Mouse (Mus musculus) thymus, postnatal 4 days (tissue): ENCODE measurements around the gene Agtpbp1.
"Not testable (repeated sequence)": the region's sequence is repeated elsewhere in the genome, so short reads cannot be mapped to it uniquely, and the experiment has no call there.

ENCODE experiments used
- DNase-seq: peaks from one replicate; pipeline ENCODE4 v3.0.0; 2021

Agtpbp1 gene

DNA sequence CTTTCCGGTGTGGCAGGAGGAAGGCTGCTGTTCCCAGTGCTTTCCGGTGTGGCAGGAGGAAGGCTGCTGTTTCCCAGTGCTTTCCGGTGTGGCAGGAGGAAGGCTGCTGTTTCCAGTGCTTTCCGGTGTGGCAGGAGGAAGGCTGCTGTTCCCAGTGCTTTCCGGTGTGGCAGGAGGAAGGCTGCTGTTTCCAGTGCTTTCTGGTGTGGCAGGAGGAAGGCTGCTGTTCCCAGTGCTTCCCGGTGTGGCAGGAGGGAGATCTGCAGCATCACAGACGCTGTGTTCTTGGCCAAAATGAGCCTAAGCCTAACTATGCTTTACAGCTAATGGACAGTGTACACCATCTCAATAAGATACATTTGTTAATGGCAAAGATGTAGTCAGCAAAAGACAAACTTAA is 107.1 kb downstream of the Agtpbp1 start:
- not testable (repeated sequence) for DNase-seq

DNA sequence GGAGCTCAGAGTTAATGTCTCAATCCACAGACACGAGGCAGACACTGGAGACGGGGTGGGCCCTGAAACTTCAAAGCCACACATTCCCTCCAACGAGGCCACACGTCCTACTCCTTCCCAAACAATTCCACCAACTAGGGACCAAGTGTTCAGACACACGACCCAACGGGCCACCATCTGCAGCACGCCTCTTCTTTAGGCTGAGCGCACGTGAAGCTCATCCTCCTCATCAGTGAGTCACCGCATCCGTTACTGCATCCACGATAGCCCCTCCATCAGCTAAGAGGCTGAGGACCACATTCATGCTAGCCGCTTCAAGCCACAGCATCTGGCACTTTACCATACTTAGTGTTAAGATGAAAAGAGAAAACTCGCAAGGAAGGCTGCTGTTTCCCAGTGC is 107.6 kb downstream of the Agtpbp1 start:
- no peak for DNase-seq

DNA sequence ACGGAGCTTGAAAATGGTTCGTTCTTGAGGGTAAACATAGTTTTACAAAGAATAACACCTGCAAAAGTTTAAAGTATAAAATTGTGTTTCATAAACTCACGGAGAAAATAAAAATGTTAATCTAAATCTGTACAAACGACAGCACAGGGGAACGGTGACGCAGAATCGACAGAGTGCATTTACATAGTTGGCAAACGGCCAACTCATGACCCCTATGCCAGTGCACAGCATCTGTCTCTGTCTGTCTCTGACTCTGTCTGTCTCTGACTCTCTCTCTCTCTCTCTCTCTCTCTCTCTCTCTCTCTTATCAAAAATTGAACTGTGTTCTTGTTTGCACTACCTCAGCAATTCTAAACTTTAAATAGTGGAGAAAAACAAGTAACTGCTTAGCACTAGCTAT is 110.1 kb downstream of the Agtpbp1 start:
- DNase-seq = no peak

DNA sequence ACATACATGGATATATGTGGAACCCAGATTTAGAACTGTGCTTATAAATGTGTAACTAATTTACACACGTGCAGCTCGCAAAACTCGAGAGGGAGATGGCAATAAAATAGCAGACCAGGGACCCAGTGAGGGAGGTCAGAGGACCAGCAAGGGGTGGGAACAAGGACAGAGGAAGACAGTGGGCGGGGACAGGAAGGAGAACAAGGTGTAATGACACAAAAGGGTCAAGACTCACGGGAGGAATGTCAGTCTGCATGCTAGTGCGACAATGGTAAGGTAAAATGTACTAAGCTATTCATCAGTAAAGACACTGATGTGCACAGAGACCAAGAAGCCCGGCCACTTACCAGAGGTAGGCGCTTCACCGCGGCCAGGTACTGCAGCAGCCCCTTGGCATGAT is 111.7 kb downstream of the Agtpbp1 start:
- DNase-seq = no peak

DNA sequence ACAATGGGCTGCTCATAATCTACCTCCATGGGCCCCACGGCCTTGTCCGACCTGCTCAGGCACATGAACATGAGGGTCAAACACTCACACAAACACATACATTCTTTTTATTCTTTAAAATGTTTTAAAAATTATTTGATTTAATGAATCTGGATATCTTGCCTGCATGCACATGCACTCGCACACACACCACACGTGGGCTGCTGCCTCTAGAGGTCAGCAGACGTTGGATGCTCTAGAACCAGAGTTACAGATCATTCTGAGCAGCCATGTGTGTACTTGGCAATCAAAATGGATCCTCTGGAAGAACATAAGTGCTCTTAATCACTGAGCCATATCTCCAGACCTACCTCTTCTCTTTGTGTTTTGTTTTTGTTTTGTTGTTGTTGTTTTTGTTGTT is 112.8 kb downstream of the Agtpbp1 start:
- DNase-seq = peak; percentile 45

DNA sequence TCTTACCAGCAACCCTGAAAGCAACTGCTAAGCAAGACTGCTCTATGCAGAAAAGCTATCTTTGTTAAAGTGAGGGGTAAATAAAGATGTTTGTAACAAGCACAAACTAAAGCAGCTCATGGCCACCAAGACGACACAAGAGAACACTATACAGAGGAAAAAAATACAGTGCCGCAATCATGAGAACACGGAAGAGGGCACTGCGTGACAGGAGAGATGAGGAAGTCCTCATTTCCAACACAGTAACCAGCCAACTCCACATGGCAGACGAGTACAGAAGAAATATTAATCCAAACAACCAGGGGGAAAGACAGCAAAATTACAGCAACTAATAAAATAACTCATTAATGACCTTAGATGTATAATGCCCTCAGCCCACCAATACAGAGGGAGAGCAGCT is 115.3 kb downstream of the Agtpbp1 start:
- DNase-seq = no peak

DNA sequence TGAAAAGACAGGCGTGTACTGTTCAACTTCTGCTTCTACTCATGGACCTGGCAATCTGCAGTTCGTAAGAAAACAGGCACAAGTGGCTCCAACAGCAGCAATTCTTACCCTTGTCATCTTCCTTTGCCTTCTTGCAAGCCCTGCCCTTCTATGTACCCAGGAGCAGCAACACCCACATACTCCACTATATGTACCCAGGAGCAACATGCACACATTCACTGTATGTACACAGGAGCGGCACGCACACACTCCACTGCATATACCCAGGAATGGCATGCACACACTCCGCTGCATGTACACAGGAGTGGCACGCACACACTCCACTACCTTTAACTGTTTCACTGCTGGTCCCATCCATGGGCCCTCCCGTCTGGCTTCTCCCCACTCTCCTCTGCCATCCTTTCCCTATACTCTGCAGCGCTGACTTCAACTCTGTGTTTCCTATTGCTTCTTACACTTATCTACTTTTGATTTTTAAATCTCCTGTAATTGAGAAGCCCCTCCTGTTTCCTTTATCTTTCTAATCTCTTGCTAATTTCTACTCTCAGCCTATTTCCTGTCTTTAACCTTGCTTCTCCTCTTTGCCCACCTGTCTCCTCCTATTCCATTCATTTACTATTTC is 116.7 kb downstream of the Agtpbp1 start:
- no peak for DNase-seq

DNA sequence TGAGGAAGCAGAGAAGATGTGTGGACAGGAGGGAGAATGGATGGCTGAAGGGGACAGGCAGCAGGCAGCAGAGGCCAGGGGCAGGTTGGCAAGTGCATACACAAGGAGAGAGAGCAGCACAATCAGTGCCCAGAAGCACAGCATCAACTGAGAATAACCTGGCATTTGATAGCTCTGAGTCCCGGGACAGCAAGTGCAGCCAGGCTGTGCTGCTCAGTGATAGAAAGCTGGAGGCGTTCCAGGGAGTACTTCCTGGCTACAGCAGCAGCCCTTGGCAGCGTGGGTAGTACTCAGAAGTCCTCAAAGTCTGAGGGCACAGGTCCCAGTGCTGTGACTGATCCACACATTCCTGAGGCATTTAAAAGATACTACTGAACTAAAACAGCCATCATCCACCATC is 117.4 kb downstream of the Agtpbp1 start:
- DNase-seq = no peak

DNA sequence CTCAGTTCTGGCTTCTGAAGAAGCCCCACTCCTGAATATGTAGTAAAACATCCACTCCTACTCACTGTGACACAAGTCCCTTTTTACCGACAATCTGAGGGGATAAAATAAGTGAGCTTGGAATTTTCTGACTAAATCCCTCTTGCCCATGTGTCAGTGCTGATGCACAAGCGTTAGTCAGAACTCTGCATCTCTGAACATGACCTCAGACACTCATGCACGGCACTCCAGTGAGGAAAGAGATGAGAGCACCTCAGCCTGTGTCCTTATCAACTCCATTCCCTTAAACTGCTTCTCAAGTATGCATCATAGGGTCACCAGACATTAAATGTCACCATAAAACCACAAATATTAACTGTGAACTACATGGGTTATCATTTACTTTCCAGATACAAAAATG is 124.1 kb downstream of the Agtpbp1 start:
- no peak for DNase-seq

DNA sequence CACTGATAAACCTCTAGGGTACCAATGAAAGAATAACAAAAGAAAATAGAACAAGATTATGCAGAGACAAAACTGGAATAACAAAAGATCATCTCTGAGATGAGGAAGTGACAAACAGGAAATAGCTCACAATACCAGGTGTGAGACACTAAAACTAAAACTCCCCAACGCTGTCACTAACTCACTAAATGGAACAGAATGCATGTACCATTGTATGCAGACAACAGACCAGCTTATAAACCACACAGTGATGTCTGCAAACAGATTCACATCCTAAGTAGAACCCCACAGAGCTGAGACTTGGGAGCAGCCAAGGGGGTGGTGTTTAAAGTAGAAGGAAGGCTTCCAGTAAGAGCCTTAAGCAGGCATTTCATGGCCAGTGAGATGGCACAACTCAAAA is 128.8 kb downstream of the Agtpbp1 start:
- peak; percentile 24 for DNase-seq

DNA sequence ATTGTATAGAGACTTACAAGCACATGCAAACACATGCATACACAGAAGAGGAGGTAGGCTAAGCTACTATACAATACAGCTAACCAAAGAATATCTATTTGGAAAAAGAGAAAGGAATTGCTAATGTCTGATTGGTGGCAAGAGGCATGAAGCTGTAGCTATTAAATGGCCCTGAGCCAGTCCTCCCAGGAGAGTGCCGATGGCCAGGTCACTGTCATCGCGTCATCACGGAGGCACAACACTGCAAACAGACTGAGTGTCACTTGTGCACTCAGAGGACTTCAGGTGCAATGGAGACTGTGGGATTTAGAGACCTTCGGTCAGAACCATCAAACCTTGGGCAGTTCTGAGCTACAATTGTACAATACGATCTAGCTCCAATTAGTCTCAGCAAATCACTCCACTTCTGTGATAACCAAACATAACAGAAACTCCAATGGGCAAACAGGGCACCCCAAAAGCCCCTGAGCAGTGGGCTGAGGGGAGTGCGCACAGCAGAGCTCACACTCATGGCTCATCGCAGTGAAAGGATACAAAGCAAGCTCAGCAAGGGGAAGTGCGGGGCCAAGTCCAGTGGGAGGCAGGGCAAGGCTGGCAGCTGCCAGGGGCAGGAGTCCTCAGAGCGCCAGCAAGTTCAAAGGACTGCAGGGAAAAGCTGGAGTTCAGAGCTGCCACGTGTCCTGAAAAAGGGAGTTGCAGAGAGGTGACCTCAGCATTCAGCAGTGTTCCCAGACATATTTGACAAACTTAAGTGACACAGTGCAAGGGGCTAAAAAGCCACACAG is 130.8 kb downstream of the Agtpbp1 start:
- no peak for DNase-seq

DNA sequence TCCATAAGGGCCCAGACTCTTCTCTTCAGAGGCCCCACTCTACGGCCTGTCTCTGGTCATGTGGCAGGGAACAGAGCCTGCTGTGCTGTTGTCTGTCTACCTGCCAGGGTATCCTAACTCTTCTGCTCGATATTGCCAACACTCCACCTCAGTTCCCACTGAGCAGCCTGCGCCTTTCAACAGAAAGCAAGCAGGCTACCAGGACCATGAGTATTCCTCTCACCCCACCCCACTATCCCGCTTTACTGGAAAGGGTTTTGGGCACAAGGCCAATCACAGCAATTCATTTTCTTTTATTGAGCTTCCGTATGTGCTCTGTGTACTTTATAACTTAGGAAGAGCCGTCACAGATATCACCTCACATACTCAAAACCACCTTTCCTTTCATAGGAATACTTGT is 131.4 kb downstream of the Agtpbp1 start:
- DNase-seq = no peak

DNA sequence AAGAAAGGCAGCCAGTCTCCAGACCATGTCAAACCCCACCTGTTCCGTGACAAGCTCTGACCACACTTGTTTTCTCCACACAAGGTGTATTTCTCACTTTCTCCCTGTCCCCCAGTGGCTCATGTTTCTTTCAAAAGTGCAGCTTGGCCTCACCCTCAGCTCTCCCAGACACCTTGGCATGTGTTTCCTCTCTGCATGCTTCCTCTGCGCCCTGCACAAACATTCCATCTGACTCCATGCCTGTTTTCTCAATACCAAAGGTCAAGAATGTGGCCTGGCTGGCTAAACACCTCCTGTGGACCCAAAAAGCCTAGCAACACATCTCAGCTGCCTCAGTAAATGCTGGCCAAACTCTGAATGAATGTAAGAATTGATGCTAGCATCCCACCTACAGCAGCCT is 132.0 kb downstream of the Agtpbp1 start:
- DNase-seq = no peak

DNA sequence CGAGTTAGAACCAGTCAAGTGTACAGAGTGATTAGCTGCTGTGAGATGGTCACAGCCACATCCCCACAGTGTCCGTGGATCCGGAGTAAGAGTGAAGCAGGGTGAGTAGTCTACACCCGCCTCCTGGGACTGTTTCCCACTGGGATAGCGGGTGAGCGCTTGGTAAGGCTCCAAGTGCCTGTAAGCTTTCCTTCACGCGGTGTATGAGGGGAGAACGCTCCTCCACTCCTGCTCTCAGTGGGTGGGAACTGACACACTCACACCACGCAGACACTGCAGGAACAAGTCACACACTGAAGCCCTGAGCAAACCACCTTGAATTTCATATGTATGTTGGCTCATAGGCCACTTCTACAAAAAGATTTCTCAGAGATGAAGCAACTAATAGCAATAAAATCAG is 134.2 kb downstream of the Agtpbp1 start:
- DNase-seq = no peak

DNA sequence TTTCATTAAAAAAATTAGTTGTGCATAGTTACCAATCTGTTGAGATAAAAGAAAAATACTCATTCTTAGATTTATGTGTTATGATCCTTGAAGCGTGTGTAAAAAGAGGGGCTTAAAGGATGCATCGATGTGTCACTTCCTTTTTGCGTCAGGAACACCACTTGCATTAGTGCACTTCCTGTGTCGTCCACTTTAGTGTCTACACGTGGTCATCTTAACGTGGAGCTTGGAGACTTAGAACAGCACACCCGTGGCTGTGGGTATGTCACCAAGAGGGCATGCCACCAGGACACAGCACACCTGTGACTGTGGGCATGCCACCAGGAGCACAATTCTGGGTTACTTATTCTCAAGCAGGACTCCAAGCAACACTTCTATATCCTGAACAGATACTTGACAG is 137.9 kb downstream of the Agtpbp1 start:
- DNase-seq = no peak

DNA sequence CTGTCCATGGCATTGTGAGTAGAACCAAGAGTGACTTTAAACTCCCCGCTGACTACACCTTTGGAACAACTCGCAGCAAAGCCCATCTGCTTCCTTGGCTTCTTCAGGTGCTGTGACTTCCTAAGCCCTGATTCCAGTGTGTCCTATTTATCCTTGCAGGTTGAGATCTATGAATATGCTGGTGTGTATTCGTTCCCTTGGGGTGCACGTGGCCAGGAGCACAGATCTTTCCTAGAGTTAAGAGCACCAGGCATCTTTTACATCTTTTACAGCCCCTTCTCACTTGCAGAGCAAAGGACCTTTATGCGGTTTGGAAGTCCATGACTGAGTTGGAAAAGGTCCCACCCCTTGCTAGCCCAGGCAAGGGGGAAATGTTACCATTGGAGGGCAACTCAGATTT is 139.8 kb downstream of the Agtpbp1 start:
- DNase-seq = no peak

DNA sequence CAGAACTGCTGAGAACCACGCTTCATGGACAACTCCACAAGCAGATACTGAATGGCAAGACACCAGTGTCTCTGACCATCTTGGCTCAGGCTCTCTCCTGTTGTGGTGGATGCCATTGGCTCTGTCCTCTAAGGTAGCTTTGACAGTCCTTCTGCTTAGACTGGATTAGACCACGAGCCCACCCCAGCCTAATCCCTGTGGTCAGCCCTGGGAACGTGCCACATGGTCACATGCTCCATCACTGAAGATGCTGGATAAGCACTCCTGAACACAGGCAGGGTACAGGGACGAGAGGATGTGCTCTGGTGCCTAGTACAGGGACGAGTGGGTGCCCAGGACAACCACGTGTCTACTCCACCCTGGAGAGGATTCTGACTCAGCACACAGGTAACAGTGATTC is 140.7 kb downstream of the Agtpbp1 start:
- no peak for DNase-seq

DNA sequence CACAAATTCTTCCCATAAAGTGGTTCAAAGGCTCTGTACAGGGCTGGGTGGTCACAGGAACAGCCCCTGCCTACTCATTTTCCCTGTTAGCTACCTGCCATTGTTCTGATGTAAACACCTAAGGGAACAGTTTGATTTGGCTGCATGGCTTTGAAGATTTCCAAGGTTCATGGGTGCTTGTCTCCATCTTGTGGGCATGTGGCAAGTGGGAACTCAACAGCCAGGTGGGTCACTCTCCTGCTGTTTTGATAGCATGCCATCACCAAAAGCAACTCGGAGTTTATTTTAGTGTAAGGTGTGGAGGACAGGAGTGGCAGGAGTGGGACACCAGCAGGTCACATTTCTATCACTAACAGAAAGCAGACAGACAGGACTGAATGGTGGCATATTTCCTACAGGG is 145.3 kb downstream of the Agtpbp1 start:
- DNase-seq = no peak

DNA sequence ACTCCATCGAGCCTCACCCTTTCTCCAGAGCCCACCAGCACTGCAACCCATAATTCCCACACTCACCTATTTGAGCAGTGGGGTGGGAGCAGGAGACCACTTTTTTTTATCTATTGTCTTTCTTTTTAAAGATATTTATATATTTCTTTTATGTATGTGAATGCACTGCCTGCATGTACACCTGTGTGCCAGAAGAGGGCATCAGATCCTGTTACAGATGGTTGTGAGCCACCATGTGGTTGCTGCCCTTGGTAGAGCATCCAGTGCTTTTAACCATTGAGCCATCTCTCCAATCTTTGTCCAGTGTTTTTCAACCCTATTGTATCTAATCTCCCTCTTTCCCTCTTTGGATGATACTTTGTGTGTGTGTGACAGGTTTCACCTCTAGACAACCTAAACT is 150.5 kb downstream of the Agtpbp1 start:
- DNase-seq = no peak

DNA sequence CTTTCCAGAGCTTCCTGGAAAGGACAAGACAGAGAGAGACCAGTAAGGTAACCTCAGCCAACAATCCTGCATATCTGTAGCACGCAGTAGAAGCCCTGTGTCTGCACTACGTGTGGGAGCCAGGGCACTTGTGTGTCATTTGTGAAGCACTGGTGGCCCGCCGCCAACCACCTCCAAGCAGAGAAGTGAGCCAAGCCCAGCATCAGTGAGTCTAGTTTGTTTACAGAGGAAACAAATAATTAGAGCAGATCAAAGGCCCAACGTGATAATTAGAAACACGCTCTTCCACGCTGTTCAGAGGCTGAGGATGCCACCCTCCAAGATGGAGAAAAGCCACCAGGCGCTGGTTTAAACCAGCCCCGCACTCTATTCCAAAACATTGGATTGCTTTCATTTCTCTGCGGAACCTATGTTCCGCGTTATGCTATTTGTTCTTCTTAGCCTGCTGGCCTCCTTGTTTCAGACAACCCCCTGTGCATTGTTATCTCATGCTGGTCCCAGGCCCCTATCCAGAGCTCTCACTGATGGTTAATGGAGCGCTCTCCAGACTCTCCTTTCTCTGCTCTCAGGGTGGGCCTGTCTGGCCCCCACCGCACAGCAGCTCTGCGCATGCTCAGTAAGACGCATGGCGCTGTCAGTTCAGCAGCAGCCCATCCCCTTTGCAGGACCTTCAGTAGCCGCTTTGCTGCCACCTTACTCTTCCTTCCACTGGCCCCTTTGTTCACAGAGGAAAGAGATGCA is 153.7 kb downstream of the Agtpbp1 start:
- no peak for DNase-seq

DNA sequence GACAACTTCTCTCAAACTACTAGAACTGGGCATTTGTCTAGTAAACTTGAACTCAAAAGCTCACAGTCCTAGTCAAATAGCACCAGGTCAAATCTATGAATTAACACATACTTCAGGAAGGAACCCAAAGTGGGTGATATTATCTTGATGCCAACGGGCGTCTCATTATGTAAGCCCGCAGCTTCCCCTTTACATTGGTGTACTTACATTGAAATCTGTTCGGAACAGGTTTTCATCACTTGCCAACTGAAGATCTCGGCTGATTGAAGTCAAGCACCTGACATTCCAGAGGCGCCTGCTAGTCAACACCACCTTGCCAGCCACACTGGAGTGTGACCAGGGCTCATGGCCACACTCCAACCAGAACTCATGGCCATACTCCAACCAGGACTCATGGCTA is 155.7 kb downstream of the Agtpbp1 start:
- no peak for DNase-seq

DNA sequence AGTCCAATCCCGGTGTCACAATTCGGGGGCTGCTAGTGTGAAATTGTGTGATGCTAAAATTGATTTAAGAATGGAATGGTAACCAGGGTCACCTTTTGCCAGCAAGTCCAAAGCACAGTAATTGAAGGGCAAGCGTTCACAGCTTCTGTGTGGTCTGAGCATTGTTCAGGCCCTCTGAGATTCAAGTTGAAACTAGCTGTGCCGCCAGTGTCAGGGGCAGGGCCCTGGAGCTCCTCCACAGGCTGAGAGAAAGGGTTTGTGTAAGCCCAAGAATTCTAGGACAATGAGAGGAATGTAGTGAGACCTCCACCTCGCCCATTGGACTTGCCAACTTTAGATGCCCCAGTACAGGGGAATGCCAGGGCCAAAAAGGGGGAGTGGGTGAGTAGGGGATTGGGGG is 161.2 kb downstream of the Agtpbp1 start:
- no peak for DNase-seq

DNA sequence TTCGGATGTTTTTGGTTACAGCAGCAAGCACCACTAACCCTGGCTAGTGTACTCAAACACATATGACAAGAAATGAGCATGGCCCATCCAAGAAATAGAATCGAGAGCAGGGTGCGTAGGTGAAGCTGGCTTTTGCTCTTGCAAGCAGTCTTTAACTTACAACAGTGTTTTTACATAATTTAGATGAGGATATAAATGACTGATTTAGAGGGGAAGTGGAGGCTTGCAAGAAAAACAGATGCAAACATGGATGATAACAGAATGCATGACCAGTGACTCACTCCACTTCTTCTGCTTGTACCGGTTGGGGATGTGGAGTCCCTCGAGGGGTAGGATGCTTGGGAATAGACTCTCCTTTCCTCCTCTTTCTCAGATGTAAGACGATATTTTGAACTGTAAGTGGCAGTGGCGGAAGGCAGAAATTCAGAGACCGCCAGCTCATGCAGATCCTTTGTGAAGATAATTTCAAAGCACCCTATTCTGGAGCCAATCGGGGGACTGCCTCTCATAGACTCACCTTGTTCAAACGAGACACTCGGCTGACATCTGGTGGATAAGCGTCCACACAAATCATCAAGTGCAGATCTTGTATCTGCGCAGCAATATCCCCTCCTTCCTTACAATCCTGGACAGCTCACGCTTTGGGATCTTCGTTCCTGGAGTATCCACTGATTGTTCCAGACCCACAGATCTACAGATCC is 168.3 kb downstream of the Agtpbp1 start:
- no peak for DNase-seq

DNA sequence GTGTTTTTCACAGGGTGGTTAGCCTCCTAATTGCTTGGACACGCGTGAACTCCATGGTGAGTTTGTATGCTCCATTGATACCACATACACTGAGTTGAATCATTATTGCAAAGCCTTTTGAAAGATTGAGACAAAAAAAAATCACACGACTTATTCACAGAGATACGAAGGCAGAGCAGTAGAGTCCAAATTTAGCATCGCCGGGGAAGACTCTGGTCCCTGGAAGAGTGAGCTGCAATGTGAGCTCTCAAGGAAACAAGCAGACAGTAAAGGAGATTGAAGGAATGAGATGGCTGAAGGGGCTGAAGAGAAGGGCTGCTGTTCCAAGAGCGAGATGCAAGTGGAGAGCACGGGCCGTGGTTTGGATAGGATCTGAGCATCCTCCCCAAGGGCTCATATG is 171.1 kb downstream of the Agtpbp1 start:
- no peak for DNase-seq
